Mouse (Mus musculus) cerebellum, postnatal 4 days (tissue): Measurements from ENCODE around the gene Erc2.

Source experiments
- DNase-seq, 2 experiments: peaks; one replicate each; pipeline ENCODE4 v3.0.0; 2022; ENCODE audit warnings: low spot score in 2 of 2, mixed read lengths in 1 of 2

Erc2 gene

GRCm38 (mm10) chr14:28288926-28289325, 666.7 kb downstream of the Erc2 start:
- DNase-seq, result no peak

- DNase-seq, result peak in 1 of 2 experiments; percentile 5
Observed at GRCm38 (mm10) chr14:28293921-28294320, 671.7 kb downstream of the Erc2 start.

- DNase-seq, result no peak
Observed at GRCm38 (mm10) chr14:28295145-28295544, 672.9 kb downstream of the Erc2 start.

GRCm38 (mm10) chr14:28300095-28300494, 677.9 kb downstream of the Erc2 start:
- no peak for DNase-seq

- DNase-seq, result no peak
Observed at GRCm38 (mm10) chr14:28301251-28301650, 679.0 kb downstream of the Erc2 start.

GRCm38 (mm10) chr14:28304131-28304530, 681.9 kb downstream of the Erc2 start:
- no peak for DNase-seq

GRCm38 (mm10) chr14:28308661-28309060, 686.4 kb downstream of the Erc2 start:
- no peak for DNase-seq

- DNase-seq, result no peak
Observed at GRCm38 (mm10) chr14:28316851-28317250, 694.6 kb downstream of the Erc2 start.

GRCm38 (mm10) chr14:28321916-28322534, 699.8 kb downstream of the Erc2 start:
- DNase-seq, result no peak

GRCm38 (mm10) chr14:28323243-28323642, 701.0 kb downstream of the Erc2 start:
- no peak for DNase-seq

- DNase-seq, result no peak
Observed at GRCm38 (mm10) chr14:28323727-28324126, 701.5 kb downstream of the Erc2 start.

GRCm38 (mm10) chr14:28326456-28326855, 704.2 kb downstream of the Erc2 start:
- DNase-seq, result no peak

GRCm38 (mm10) chr14:28328512-28328911, 706.3 kb downstream of the Erc2 start:
- no peak for DNase-seq

GRCm38 (mm10) chr14:28331108-28331507, 708.9 kb downstream of the Erc2 start:
- DNase-seq, result no peak

GRCm38 (mm10) chr14:28332351-28332953, 710.2 kb downstream of the Erc2 start:
- no peak for DNase-seq

- DNase-seq, result no peak
Observed at GRCm38 (mm10) chr14:28339146-28339545, 716.9 kb downstream of the Erc2 start.

GRCm38 (mm10) chr14:28349129-28349528, 726.9 kb downstream of the Erc2 start:
- no peak for DNase-seq

GRCm38 (mm10) chr14:28356031-28356430, 733.8 kb downstream of the Erc2 start:
- no peak for DNase-seq

- no peak for DNase-seq
Observed at GRCm38 (mm10) chr14:28359502-28359901, 737.3 kb downstream of the Erc2 start.

- DNase-seq, result no peak
Observed at GRCm38 (mm10) chr14:28359983-28360382, 737.8 kb downstream of the Erc2 start.

- DNase-seq, result no peak
Observed at GRCm38 (mm10) chr14:28362336-28362735, 740.1 kb downstream of the Erc2 start.

GRCm38 (mm10) chr14:28370713-28371112, 748.5 kb downstream of the Erc2 start:
- DNase-seq, result no peak

- no peak for DNase-seq
Observed at GRCm38 (mm10) chr14:28371651-28372050, 749.4 kb downstream of the Erc2 start.

GRCm38 (mm10) chr14:28375642-28376091, 753.4 kb downstream of the Erc2 start:
- DNase-seq, result no peak
